Mouse (Mus musculus) midbrain, embryonic 14.5 days (tissue): ENCODE results near the gene Zfp580. TPM values are rescaled to one million over a fixed set of nuclear protein-coding genes. Genes with fewer than 3 reads are reported as not detected.

ENCODE experiments used
- ATAC-seq: fragments of 200-750 bp; cut with Nextera tagmentation; 2 replicates; pipeline ENCODE4 v1.8.0; 2017; ENCODE audit warnings: moderate number of reproducible peaks, moderate library complexity; ENCODE audit not compliant: low FRiP score, low TSS enrichment
- DNase-seq: peaks from one replicate; pipeline ENCODE4 v3.0.0-alpha.2; 2015
- H3K27ac ChIP-seq: fragments of 300-500 bp; sonication (generic); replicated peaks from 2 replicates; pipeline ENCODE4 v1.5.1; 2014; ENCODE audit warnings: mild to moderate bottlenecking, low read depth, low read length, moderate library complexity
- H3K27me3 ChIP-seq: fragments of 300-500 bp; sonication (generic); 2 replicates; pipeline ENCODE4 v1.6.1; 2014; ENCODE audit warnings: low read length, control low read depth, mixed read lengths; ENCODE audit not compliant: control insufficient read depth, insufficient read depth
- H3K36me3 ChIP-seq: fragments of 300-500 bp; sonication (generic); 2 replicates; pipeline ENCODE4 v1.6.1; 2014; ENCODE audit warnings: low read length, control low read depth; ENCODE audit not compliant: control insufficient read depth, insufficient read depth
- H3K4me1 ChIP-seq: fragments of 300-500 bp; sonication (generic); 2 replicates; pipeline ENCODE4 v1.6.1; 2014; ENCODE audit warnings: mild to moderate bottlenecking, antibody characterized with exemption, low read length, control low read depth; ENCODE audit not compliant: control insufficient read depth, insufficient read depth
- H3K4me2 ChIP-seq: fragments of 300-500 bp; sonication (generic); 2 replicates; pipeline ENCODE4 v1.6.1; 2014; ENCODE audit warnings: mild to moderate bottlenecking, low read length, moderate library complexity
- H3K4me3 ChIP-seq: fragments of 300-500 bp; sonication (generic); replicated peaks from 2 replicates; pipeline ENCODE4 v1.5.1; 2014; ENCODE audit warnings: low read depth, low read length
- H3K9ac ChIP-seq: fragments of 300-500 bp; sonication (generic); replicated peaks from 2 replicates; pipeline ENCODE4 v1.6.1; 2014; ENCODE audit warnings: mild to moderate bottlenecking, low read length, moderate library complexity
- H3K9me3 ChIP-seq: fragments of 300-500 bp; sonication (generic); 2 replicates; pipeline ENCODE4 v1.6.1; 2016; ENCODE audit warnings: low read length, control low read depth, mixed read lengths; ENCODE audit not compliant: control insufficient read depth
- whole genome bisulfite sequencing: fragments of 180-500 bp; shearing (Covaris S2); extraction: QIAGEN DNeasy Blood & Tissue Kit; methylation state at CpG from one replicate; pipeline ENCODE4 v1.1.7; 2014; 5-methylcytosine and 5-hydroxymethylcytosine counted together
- polyA plus RNA-seq: library from polyadenylated mRNA; unstranded; fragments of >200 nt; fragmentation: Nextera tagmentation; extraction: Ambion mirVana; gene quantifications from 2 replicates; pipeline ENCODE4 v1.2.1, GENCODE M21; 2014

The Zfp580 gene
- polyA plus RNA-seq, 1 experiment from 2014 or later, result 104 TPM

- no peaks in the 10 kb centered on the region for H3K36me3 ChIP-seq
- H3K4me1 ChIP-seq, result peaks cover 35% of the 10 kb centered on the region
- H3K27ac ChIP-seq, result no peak overlapping the region
- no peak for DNase-seq
- H3K9ac ChIP-seq, result peak overlapping the region; percentile 75; the same call in 1 of the 2 replicates
- H3K9me3 ChIP-seq, result no peaks in the 10 kb centered on the region
- H3K27me3 ChIP-seq, result peaks cover 47% of the 10 kb centered on the region
- H3K4me3 ChIP-seq, result peak overlapping the region; percentile 61
- no peak for ATAC-seq
- H3K4me2 ChIP-seq, result peak overlapping the region; percentile 71
- 29% methylated on average over 11 of the region's 11 CpGs for WGBS
Measured at GRCm38 (mm10) chr7:5057804-5058203, 6.5 kb downstream of the Zfp580 start.

- Histone ChIP-seq H3K4me1 (peaks cover 34% of the 10 kb centered on the region), H3K9me3 (no peaks in the 10 kb centered on the region), H3K36me3 (no peaks in the 10 kb centered on the region), H3K4me3 (no peak overlapping the region), H3K27ac (no peak overlapping the region), H3K9ac (no peak overlapping the region; the same call in 1 of the 2 replicates), H3K4me2 (no peak overlapping the region), H3K27me3 (peaks cover 39% of the 10 kb centered on the region)
- 97% methylated on average over 1 of the region's 1 CpGs for WGBS
- DNase-seq, result no peak
- ATAC-seq, result no peak
Measured at GRCm38 (mm10) chr7:5058631-5059030, 7.3 kb downstream of the Zfp580 start.

GRCm38 (mm10) chr7:5059421-5059820 is 8.1 kb downstream of the Zfp580 start:
- WGBS, result 93% methylated on average over 12 of the region's 12 CpGs
- ATAC-seq (no peak), DNase-seq (no peak)
- Histone ChIP-seq H3K9ac (0 out of 2 replicates have a peak overlapping the region, but pooled peaks have one; percentile 76), H3K9me3 (no peaks in the 10 kb centered on the region), H3K36me3 (no peaks in the 10 kb centered on the region), H3K4me3 (no peak overlapping the region), H3K4me1 (peaks cover 33% of the 10 kb centered on the region), H3K4me2 (peak overlapping the region; percentile 97; the same call in 1 of the 2 replicates), H3K27ac (peak overlapping the region; percentile 98), H3K27me3 (peaks cover 31% of the 10 kb centered on the region)

GRCm38 (mm10) chr7:5060239-5060731 is 8.9 kb downstream of the Zfp580 start:
- Histone ChIP-seq H3K27me3 (peaks cover 22% of the 10 kb centered on the region), H3K4me2 (peak overlapping the region; percentile 97), H3K27ac (peak overlapping the region; percentile 98), H3K9me3 (no peaks in the 10 kb centered on the region), H3K4me3 (peak overlapping the region; percentile 74), H3K36me3 (no peaks in the 10 kb centered on the region), H3K4me1 (peaks cover 33% of the 10 kb centered on the region), H3K9ac (peak overlapping the region; percentile 76)
- DNase-seq, result peak; percentile 89
- ATAC-seq, result no peak
- 4% methylated on average over 27 of the region's 27 CpGs for WGBS

GRCm38 (mm10) chr7:5060944-5061773 is 9.8 kb downstream of the Zfp580 start:
- peaks cover 33% of the 10 kb centered on the region for H3K4me1 ChIP-seq
- no peaks in the 10 kb centered on the region for H3K36me3 ChIP-seq
- H3K4me3 ChIP-seq, result peak overlapping the region; percentile 74
- WGBS, result under 1% methylated on average over 60 of the region's 60 CpGs
- peak overlapping the region; percentile 76 for H3K9ac ChIP-seq
- peak; percentile 100 for DNase-seq
- H3K9me3 ChIP-seq, result no peaks in the 10 kb centered on the region
- ATAC-seq, result peak; percentile 90
- H3K4me2 ChIP-seq, result peak overlapping the region; percentile 97
- H3K27ac ChIP-seq, result peak overlapping the region; percentile 98
- H3K27me3 ChIP-seq, result peaks cover 14% of the 10 kb centered on the region; the same call in 1 of the 2 replicates

GRCm38 (mm10) chr7:5061774-5062359 is 10.5 kb downstream of the Zfp580 start, which contains the start of gene U2af2:
Gene U2af2 (plus strand): TSS chr7:5062143.
- Histone ChIP-seq H3K9ac (peak within 1 kb of the TSS; percentile 76), H3K4me3 (peak within 1 kb of the TSS; percentile 74), H3K36me3 (peaks cover 6% of the 10 kb centered on the region; the same call in 1 of the 2 replicates), H3K27me3 (peaks cover 13% of the 10 kb centered on the region; the same call in 1 of the 2 replicates), H3K9me3 (no peaks in the 10 kb centered on the region), H3K4me2 (peak within 1 kb of the TSS; percentile 97), H3K4me1 (peaks cover 33% of the 10 kb centered on the region), H3K27ac (peak within 1 kb of the TSS; percentile 98)
- WGBS, result under 1% methylated on average over 52 of the region's 65 CpGs
- DNase-seq, result peak; percentile 96
- ATAC-seq, result peak; percentile 80

- Histone ChIP-seq H3K4me1 (peaks cover 33% of the 10 kb centered on the region), H3K27ac (peak overlapping the region; percentile 98), H3K4me3 (peak overlapping the region; percentile 74), H3K9me3 (no peaks in the 10 kb centered on the region), H3K9ac (peak overlapping the region; percentile 73), H3K27me3 (peaks cover 6% of the 10 kb centered on the region; the same call in 1 of the 2 replicates), H3K4me2 (peak overlapping the region; percentile 97), H3K36me3 (peaks cover 12% of the 10 kb centered on the region)
- under 1% methylated on average over 47 of the region's 51 CpGs for WGBS
- ATAC-seq, result peak; percentile 54
- peak; percentile 92 for DNase-seq
Measured at GRCm38 (mm10) chr7:5062360-5063001, 11.1 kb downstream of the Zfp580 start.

- Histone ChIP-seq H3K27me3 (no peaks in the 10 kb centered on the region), H3K36me3 (peaks cover 36% of the 10 kb centered on the region), H3K9ac (no peak overlapping the region), H3K4me2 (peak overlapping the region; percentile 97; the same call in 1 of the 2 replicates), H3K27ac (no peak overlapping the region), H3K9me3 (no peaks in the 10 kb centered on the region), H3K4me1 (peaks cover 23% of the 10 kb centered on the region), H3K4me3 (no peak overlapping the region)
- DNase-seq (no peak), ATAC-seq (no peak)
- WGBS, result 96% methylated on average over 6 of the region's 6 CpGs
Measured at GRCm38 (mm10) chr7:5064886-5065285, 13.5 kb downstream of the Zfp580 start.
